11 mouse cellular contexts compared by ENCODE assay signal in genomic region chr4:86310806-86311730, GRCm38 (mm10).
DNase-seq lines count a peak whose midpoint lies in the region; ATAC-seq and TF ChIP-seq lines count a peak whose summit lies in the region.
"Had no signal": no experiment of that assay in that cellular context is flagged by ENCODE, and none has a peak within 500 bp of the region (broad histone marks: within the 10 kb centered on the region; RNA-seq: fewer than 3 reads in every experiment).

No protein-coding gene starts in this region.

- WGBS in heart, embryonic 15.5 days = 32% methylated on average over 7 of the region's 7 CpGs
- WGBS in lung, embryonic 16.5 days = 44% methylated on average over 7 of the region's 7 CpGs
- 72% methylated on average over 7 of the region's 7 CpGs for WGBS in hindbrain, embryonic 10.5 days
- 76% methylated on average over 7 of the region's 7 CpGs for WGBS in midbrain, embryonic 14.5 days

- peak overlapping the region; percentile 43 for H3K27ac ChIP-seq in gastrocnemius, adult 2 months
- H3K27ac ChIP-seq in heart, embryonic 15.5 days = peak overlapping the region; percentile 87
- H3K27ac ChIP-seq in lung, embryonic 16.5 days (ENCODE audit: low read length) = peak overlapping the region; percentile 55
- H3K27ac ChIP-seq in hindbrain, embryonic 10.5 days = no peak overlapping the region
- H3K27ac ChIP-seq in midbrain, embryonic 14.5 days (replicated peaks; ENCODE audit: low read depth, low read length) = no peak overlapping the region
- H3K27ac ChIP-seq: embryonic facial prominence, embryonic 15.5 days; liver, embryonic 13.5 days; stomach, embryonic 15.5 days had no signal

- no peaks in the 10 kb centered on the region for H3K9me3 ChIP-seq in heart, embryonic 15.5 days (replicated peaks)
- H3K9me3 ChIP-seq in lung, embryonic 16.5 days (ENCODE audit: control insufficient read depth, low read length) = no peaks in the 10 kb centered on the region
- H3K9me3 ChIP-seq in hindbrain, embryonic 10.5 days = no peaks in the 10 kb centered on the region
- no peaks in the 10 kb centered on the region for H3K9me3 ChIP-seq in midbrain, embryonic 14.5 days (ENCODE audit: control insufficient read depth, low read length)
- H3K9me3 ChIP-seq: embryonic facial prominence, embryonic 15.5 days; liver, embryonic 13.5 days; stomach, embryonic 15.5 days had no signal

- H3K4me2 ChIP-seq in heart, embryonic 15.5 days = no peak overlapping the region
- H3K4me2 ChIP-seq in lung, embryonic 16.5 days (ENCODE audit: low read depth, low read length) = no peak overlapping the region
- no peak overlapping the region for H3K4me2 ChIP-seq in midbrain, embryonic 14.5 days (ENCODE audit: low read length)
- H3K4me2 ChIP-seq: embryonic facial prominence, embryonic 15.5 days; liver, embryonic 13.5 days; stomach, embryonic 15.5 days had no signal

- no peaks in the 10 kb centered on the region for H3K36me3 ChIP-seq in heart, embryonic 15.5 days
- no peaks in the 10 kb centered on the region for H3K36me3 ChIP-seq in lung, embryonic 16.5 days (ENCODE audit: control insufficient read depth, insufficient read depth, low read length)
- H3K36me3 ChIP-seq in hindbrain, embryonic 10.5 days = no peaks in the 10 kb centered on the region
- H3K36me3 ChIP-seq in midbrain, embryonic 14.5 days (ENCODE audit: control insufficient read depth, insufficient read depth, low read length) = no peaks in the 10 kb centered on the region
- H3K36me3 ChIP-seq: embryonic facial prominence, embryonic 15.5 days; liver, embryonic 13.5 days; stomach, embryonic 15.5 days had no signal

- no peak overlapping the region for H3K9ac ChIP-seq in heart, embryonic 15.5 days
- H3K9ac ChIP-seq in lung, embryonic 16.5 days (ENCODE audit: low read length) = no peak overlapping the region
- no peak overlapping the region for H3K9ac ChIP-seq in midbrain, embryonic 14.5 days (replicated peaks; ENCODE audit: low read length)
- H3K9ac ChIP-seq: embryonic facial prominence, embryonic 15.5 days; liver, embryonic 13.5 days; stomach, embryonic 15.5 days had no signal

- no peak overlapping the region for H3K4me3 ChIP-seq in gastrocnemius, adult 2 months
- no peak overlapping the region for H3K4me3 ChIP-seq in heart, embryonic 15.5 days
- H3K4me3 ChIP-seq in lung, embryonic 16.5 days (ENCODE audit: low read length) = no peak overlapping the region
- no peak overlapping the region for H3K4me3 ChIP-seq in hindbrain, embryonic 10.5 days
- H3K4me3 ChIP-seq in midbrain, embryonic 14.5 days (replicated peaks; ENCODE audit: low read depth, low read length) = no peak overlapping the region
- H3K4me3 ChIP-seq: embryonic facial prominence, embryonic 15.5 days; liver, embryonic 13.5 days; stomach, embryonic 15.5 days had no signal

- no peak for TF ChIP-seq CTCF in gastrocnemius, adult 2 months (IDR thresholded peaks at IDR 0.05)

- H3K27me3 ChIP-seq in heart, embryonic 15.5 days = no peaks in the 10 kb centered on the region
- no peaks in the 10 kb centered on the region for H3K27me3 ChIP-seq in lung, embryonic 16.5 days (ENCODE audit: control insufficient read depth, insufficient read depth, low read depth, low read length)
- no peaks in the 10 kb centered on the region for H3K27me3 ChIP-seq in hindbrain, embryonic 10.5 days (ENCODE audit: insufficient read depth, poor library complexity, severe bottlenecking)
- H3K27me3 ChIP-seq in midbrain, embryonic 14.5 days (ENCODE audit: control insufficient read depth, insufficient read depth, low read length) = no peaks in the 10 kb centered on the region
- H3K27me3 ChIP-seq: embryonic facial prominence, embryonic 15.5 days; liver, embryonic 13.5 days; stomach, embryonic 15.5 days had no signal

- intact Hi-C loops in gastrocnemius, adult 2 months (cut with DNase I) = no loop called here
- intact Hi-C loops in gastrocnemius, postnatal 36 days (cut with DNase I) = no loop called here

- no peak for DNase-seq in gastrocnemius, adult 2 months
- DNase-seq in gastrocnemius, postnatal 36 days = no peak
- peak; percentile 11 for DNase-seq in adrenal gland, adult 8-10 months
- no peak for DNase-seq in hindbrain, embryonic 10.5 days (ENCODE audit: low spot score)
- no peak for DNase-seq in midbrain, embryonic 14.5 days
- DNase-seq: liver, embryonic 13.5 days had no signal

- peaks cover 42% of the 10 kb centered on the region for H3K4me1 ChIP-seq in heart, embryonic 15.5 days (replicated peaks)
- peaks cover 36% of the 10 kb centered on the region for H3K4me1 ChIP-seq in lung, embryonic 16.5 days (replicated peaks; ENCODE audit: control insufficient read depth, insufficient read depth, low read length)
- no peaks in the 10 kb centered on the region for H3K4me1 ChIP-seq in hindbrain, embryonic 10.5 days (replicated peaks)
- H3K4me1 ChIP-seq in midbrain, embryonic 14.5 days (ENCODE audit: control insufficient read depth, insufficient read depth, low read length) = no peaks in the 10 kb centered on the region
- H3K4me1 ChIP-seq: embryonic facial prominence, embryonic 15.5 days; liver, embryonic 13.5 days had no signal

- ATAC-seq in heart, embryonic 15.5 days (replicated peaks; ENCODE audit: insufficient number of reproducible peaks, insufficient read depth, low FRiP score, low read depth) = peak; percentile 80
- peak; percentile 19; the same call in 1 of the 2 replicates for ATAC-seq in lung, embryonic 16.5 days (ENCODE audit: low read depth)
- ATAC-seq in megakaryocyte-erythroid progenitor cell, adult 5-6 weeks (replicated peaks; ENCODE audit: low FRiP score, low TSS enrichment, poor library complexity, severe bottlenecking) = no peak
- ATAC-seq in midbrain, embryonic 14.5 days (ENCODE audit: low FRiP score, low TSS enrichment) = no peak; the same call in 1 of the 2 replicates

Comparison
In these comparisons a context has a peak if more than half of its experiments do, and no peak if none do; other contexts are left out.
1. H3K27ac ChIP-seq: peak in gastrocnemius, adult 2 months (single experiment), heart, embryonic 15.5 days (single experiment) and lung, embryonic 16.5 days (single experiment); none in hindbrain, embryonic 10.5 days (single experiment) and midbrain, embryonic 14.5 days (single experiment).
2. ATAC-seq: peak in heart, embryonic 15.5 days (single experiment) and lung, embryonic 16.5 days (single experiment); none in megakaryocyte-erythroid progenitor cell, adult 5-6 weeks (single experiment) and midbrain, embryonic 14.5 days (single experiment).